Mouse (Mus musculus): Measurements from ENCODE around the gene Cep78. TPM values are rescaled to one million over a fixed set of nuclear protein-coding genes. Genes with fewer than 3 reads are reported as not detected.
A peak's percentile ranks its signal among the peaks of the same experiment; 100 is the strongest.

The Cep78 gene
- polyA plus RNA-seq, 1 experiment from 2014 or later = 28.9 TPM

GRCm38 (mm10) chr19:16007131-16007530 is 22.3 kb upstream of the Cep78 start:
- H3K9me3 ChIP-seq = no peaks in the 10 kb centered on the region
- H3K4me2 ChIP-seq = no peak overlapping the region
- H3K9ac ChIP-seq = no peak overlapping the region
- H3K36me3 ChIP-seq = no peaks in the 10 kb centered on the region
- no peak overlapping the region for H3K4me3 ChIP-seq
- H3K27ac ChIP-seq (replicated peaks) = no peak overlapping the region
- WGBS = 90% methylated on average over 8 of the region's 8 CpGs
- H3K27me3 ChIP-seq = no peaks in the 10 kb centered on the region
- ATAC-seq (ENCODE audit: low FRiP score, low read depth) = no peak
- peaks cover 3% of the 10 kb centered on the region; the same call in 1 of the 2 replicates for H3K4me1 ChIP-seq (replicated peaks)

GRCm38 (mm10) chr19:15998157-15998556 is 13.4 kb upstream of the Cep78 start:
- ATAC-seq (ENCODE audit: low FRiP score, low read depth) = no peak; the same call in 1 of the 2 replicates
- Histone ChIP-seq H3K27me3 (no peaks in the 10 kb centered on the region), H3K36me3 (no peaks in the 10 kb centered on the region), H3K9me3 (no peaks in the 10 kb centered on the region), H3K9ac (no peak overlapping the region), H3K4me1 (replicated peaks) (peaks cover 8% of the 10 kb centered on the region; the same call in 1 of the 2 replicates), H3K4me3 (no peak overlapping the region), H3K4me2 (no peak overlapping the region), H3K27ac (replicated peaks) (no peak overlapping the region)
- WGBS = 2% methylated on average over 3 of the region's 3 CpGs

GRCm38 (mm10) chr19:15996901-15997564 is 12.2 kb upstream of the Cep78 start:
- Histone ChIP-seq H3K4me1 (replicated peaks) (peaks cover 8% of the 10 kb centered on the region; the same call in 1 of the 2 replicates), H3K9ac (peak overlapping the region; percentile 14; the same call in 1 of the 2 replicates), H3K4me2 (peak overlapping the region; percentile 53), H3K36me3 (no peaks in the 10 kb centered on the region), H3K27ac (replicated peaks) (peak overlapping the region; percentile 85), H3K9me3 (no peaks in the 10 kb centered on the region), H3K27me3 (no peaks in the 10 kb centered on the region), H3K4me3 (peak overlapping the region; percentile 24)
- peak; percentile 87 for ATAC-seq (ENCODE audit: low FRiP score, low read depth)
- WGBS = 20% methylated on average over 12 of the region's 12 CpGs

- Histone ChIP-seq H3K9ac (no peak overlapping the region), H3K27ac (replicated peaks) (no peak overlapping the region), H3K4me3 (no peak overlapping the region), H3K27me3 (no peaks in the 10 kb centered on the region), H3K4me1 (replicated peaks) (peaks cover 6% of the 10 kb centered on the region; the same call in 1 of the 2 replicates), H3K36me3 (peaks cover 6% of the 10 kb centered on the region; the same call in 1 of the 2 replicates), H3K9me3 (no peaks in the 10 kb centered on the region), H3K4me2 (no peak overlapping the region)
- ATAC-seq (ENCODE audit: low FRiP score, low read depth) = no peak
- 90% methylated on average over 1 of the region's 1 CpGs for WGBS
Measured at GRCm38 (mm10) chr19:15990102-15990501, 5.3 kb upstream of the Cep78 start.

- Histone ChIP-seq H3K9ac (peak overlapping the region; percentile 72), H3K4me2 (peak overlapping the region; percentile 81), H3K9me3 (no peaks in the 10 kb centered on the region), H3K36me3 (peaks cover 4% of the 10 kb centered on the region; the same call in 1 of the 2 replicates), H3K27me3 (no peaks in the 10 kb centered on the region), H3K4me3 (peak overlapping the region; percentile 62), H3K4me1 (replicated peaks) (peaks cover 34% of the 10 kb centered on the region), H3K27ac (replicated peaks) (peak overlapping the region; percentile 91)
- 27% methylated on average over 10 of the region's 10 CpGs for WGBS
- peak; percentile 19; the same call in 1 of the 2 replicates for ATAC-seq (ENCODE audit: low FRiP score, low read depth)
Measured at GRCm38 (mm10) chr19:15985172-15985713, 454 bp upstream of the Cep78 start.

- H3K9me3 ChIP-seq = no peaks in the 10 kb centered on the region
- ATAC-seq (ENCODE audit: low FRiP score, low read depth) = no peak
- H3K27ac ChIP-seq (replicated peaks) = peak overlapping the region; percentile 91
- peaks cover 4% of the 10 kb centered on the region; the same call in 1 of the 2 replicates for H3K36me3 ChIP-seq
- H3K4me2 ChIP-seq = peak overlapping the region; percentile 81
- WGBS = 45% methylated on average over 15 of the region's 15 CpGs
- H3K4me3 ChIP-seq = peak overlapping the region; percentile 62
- H3K4me1 ChIP-seq (replicated peaks) = peaks cover 34% of the 10 kb centered on the region
- H3K27me3 ChIP-seq = no peaks in the 10 kb centered on the region
- peak overlapping the region; percentile 72 for H3K9ac ChIP-seq
Measured at GRCm38 (mm10) chr19:15983739-15984344, 947 bp downstream of the Cep78 start.

- WGBS = 36% methylated on average over 9 of the region's 10 CpGs
- H3K4me1 ChIP-seq (replicated peaks) = peaks cover 34% of the 10 kb centered on the region
- no peaks in the 10 kb centered on the region for H3K27me3 ChIP-seq
- no peak for ATAC-seq (ENCODE audit: low FRiP score, low read depth)
- H3K4me3 ChIP-seq = peak overlapping the region; percentile 62; the same call in 1 of the 2 replicates
- H3K9me3 ChIP-seq = no peaks in the 10 kb centered on the region
- H3K9ac ChIP-seq = no peak overlapping the region
- H3K36me3 ChIP-seq = peaks cover 9% of the 10 kb centered on the region; the same call in 1 of the 2 replicates
- no peak overlapping the region for H3K27ac ChIP-seq (replicated peaks)
- peak overlapping the region; percentile 81 for H3K4me2 ChIP-seq
Measured at GRCm38 (mm10) chr19:15982926-15983738, 1.7 kb downstream of the Cep78 start.

- peak overlapping the region; percentile 4; the same call in 1 of the 2 replicates for H3K4me2 ChIP-seq
- peaks cover 14% of the 10 kb centered on the region; the same call in 1 of the 2 replicates for H3K36me3 ChIP-seq
- H3K9ac ChIP-seq = no peak overlapping the region
- H3K4me1 ChIP-seq (replicated peaks) = peaks cover 34% of the 10 kb centered on the region
- no peak overlapping the region for H3K27ac ChIP-seq (replicated peaks)
- peak; percentile 29; the same call in 1 of the 2 replicates for ATAC-seq (ENCODE audit: low FRiP score, low read depth)
- H3K4me3 ChIP-seq = no peak overlapping the region
- no peaks in the 10 kb centered on the region for H3K27me3 ChIP-seq
- 39% methylated on average over 4 of the region's 4 CpGs for WGBS
- no peaks in the 10 kb centered on the region for H3K9me3 ChIP-seq
Measured at GRCm38 (mm10) chr19:15981861-15982260, 2.9 kb downstream of the Cep78 start.

- H3K4me2 ChIP-seq = no peak overlapping the region
- no peak overlapping the region for H3K27ac ChIP-seq (replicated peaks)
- H3K4me1 ChIP-seq (replicated peaks) = no peaks in the 10 kb centered on the region
- no peak for ATAC-seq (ENCODE audit: low FRiP score, low read depth)
- no peak overlapping the region for H3K4me3 ChIP-seq
- no peaks in the 10 kb centered on the region for H3K27me3 ChIP-seq
- no peak overlapping the region for H3K9ac ChIP-seq
- peaks cover 57% of the 10 kb centered on the region for H3K36me3 ChIP-seq
- no peaks in the 10 kb centered on the region for H3K9me3 ChIP-seq
- WGBS = 65% methylated on average over 4 of the region's 4 CpGs
Measured at GRCm38 (mm10) chr19:15973365-15973764, 11.4 kb downstream of the Cep78 start.

- H3K4me1 ChIP-seq (replicated peaks) = no peaks in the 10 kb centered on the region
- no peaks in the 10 kb centered on the region for H3K27me3 ChIP-seq
- H3K9ac ChIP-seq = no peak overlapping the region
- no peak overlapping the region for H3K4me2 ChIP-seq
- H3K27ac ChIP-seq (replicated peaks) = no peak overlapping the region
- WGBS = 59% methylated on average over 3 of the region's 3 CpGs
- peaks cover 47% of the 10 kb centered on the region for H3K36me3 ChIP-seq
- peak; percentile 66 for ATAC-seq (ENCODE audit: low FRiP score, low read depth)
- H3K9me3 ChIP-seq = no peaks in the 10 kb centered on the region
- H3K4me3 ChIP-seq = no peak overlapping the region
Measured at GRCm38 (mm10) chr19:15965082-15965481, 19.7 kb downstream of the Cep78 start.

GRCm38 (mm10) chr19:15964533-15964932 is 20.3 kb downstream of the Cep78 start:
- no peaks in the 10 kb centered on the region for H3K9me3 ChIP-seq
- ATAC-seq (ENCODE audit: low FRiP score, low read depth) = peak; percentile 54; the same call in 1 of the 2 replicates
- no peaks in the 10 kb centered on the region for H3K4me1 ChIP-seq (replicated peaks)
- H3K36me3 ChIP-seq = peaks cover 48% of the 10 kb centered on the region
- H3K27ac ChIP-seq (replicated peaks) = no peak overlapping the region
- H3K9ac ChIP-seq = no peak overlapping the region
- H3K4me3 ChIP-seq = no peak overlapping the region
- 89% methylated on average over 7 of the region's 7 CpGs for WGBS
- no peak overlapping the region for H3K4me2 ChIP-seq
- no peaks in the 10 kb centered on the region for H3K27me3 ChIP-seq

Data from hindbrain, embryonic 15.5 days (tissue).